Mouse (Mus musculus): ENCODE measurements at regions not wholly inside any gene's neighbourhood (a gene's known extent, or its start where the extent isn't known, plus 50 kb on each side); places are given as distances from the start of the nearest gene placed in this dataset.

DNA sequence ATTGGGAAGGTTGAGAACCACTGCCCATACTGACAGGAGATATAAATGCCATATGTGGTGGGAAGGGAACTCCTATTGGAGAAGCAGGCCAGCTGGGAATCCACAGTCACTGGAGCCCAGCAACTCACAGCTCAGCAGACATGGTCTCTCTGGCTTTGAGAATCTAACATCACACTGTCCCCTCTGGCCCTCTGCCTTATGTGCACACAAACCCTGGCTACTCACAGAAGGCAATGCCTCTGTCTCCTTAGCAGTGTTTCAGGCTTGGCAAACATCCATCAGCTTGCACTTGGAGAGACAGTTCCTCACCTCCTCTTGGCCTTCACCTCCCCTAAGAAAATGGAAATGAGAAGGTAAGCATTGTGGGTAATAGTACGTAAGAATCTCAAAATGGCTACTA, 188.2 kb upstream of the Mgmt start:
- Histone ChIP-seq H3K9me3 (no peaks in the 10 kb centered on the region), H3K27me3 (replicated peaks) (no peaks in the 10 kb centered on the region), H3K27ac (no peak overlapping the region), H3K36me3 (replicated peaks) (no peaks in the 10 kb centered on the region), H3K4me1 (no peaks in the 10 kb centered on the region), H3K4me2 (no peak overlapping the region), H3K4me3 (no peak overlapping the region), H3K9ac (no peak overlapping the region)
- ATAC-seq (replicated peaks): no peak
- WGBS: 88% methylated on average over 1 of the region's 1 CpGs

DNA sequence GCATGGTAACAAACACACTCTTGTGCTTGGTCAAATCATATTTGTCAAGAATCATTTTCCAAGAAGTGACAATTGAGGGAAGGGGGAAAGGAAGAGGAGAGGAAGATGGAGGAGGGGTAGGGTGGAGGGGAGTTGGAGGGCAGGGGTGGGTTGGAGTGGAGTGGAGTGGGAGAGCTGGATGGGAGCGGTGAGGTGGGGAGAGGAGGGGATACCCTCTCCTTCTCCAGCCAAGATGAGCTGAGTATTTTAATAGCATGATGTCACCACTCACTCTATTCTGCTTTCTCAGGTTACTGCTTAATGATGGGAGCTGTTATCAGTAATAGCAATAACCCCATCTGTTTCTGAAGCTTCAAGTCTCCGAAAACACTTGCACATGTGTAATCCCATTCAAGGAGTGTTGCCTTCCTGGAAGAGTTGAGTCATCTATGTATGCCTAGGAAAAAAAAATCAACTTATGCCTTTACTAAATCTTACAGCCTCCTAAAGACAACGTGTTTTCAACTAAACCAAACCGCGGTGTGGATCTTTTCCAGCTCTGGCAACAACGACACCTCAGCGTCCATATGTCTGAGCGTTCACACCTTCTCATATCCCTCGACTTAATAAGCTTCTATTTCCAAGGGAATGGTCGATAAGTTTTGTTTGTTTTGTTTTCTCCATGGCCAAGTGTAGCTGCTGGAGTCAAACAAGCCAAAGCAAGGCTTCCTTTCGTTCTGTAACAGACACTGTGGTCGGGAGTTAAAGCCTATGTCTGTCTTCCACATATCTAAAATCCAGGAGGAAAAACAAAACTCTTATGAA, 187.0 kb upstream of the Mgmt start:
- no peak overlapping the region for H3K9ac ChIP-seq
- no peak for ATAC-seq (replicated peaks)
- no peaks in the 10 kb centered on the region for H3K9me3 ChIP-seq
- H3K4me1 ChIP-seq: no peaks in the 10 kb centered on the region
- no peaks in the 10 kb centered on the region for H3K36me3 ChIP-seq (replicated peaks)
- H3K27me3 ChIP-seq (replicated peaks): no peaks in the 10 kb centered on the region
- H3K27ac ChIP-seq: no peak overlapping the region
- no peak overlapping the region for H3K4me3 ChIP-seq
- H3K4me2 ChIP-seq: no peak overlapping the region
- WGBS: 82% methylated on average over 12 of the region's 12 CpGs

DNA sequence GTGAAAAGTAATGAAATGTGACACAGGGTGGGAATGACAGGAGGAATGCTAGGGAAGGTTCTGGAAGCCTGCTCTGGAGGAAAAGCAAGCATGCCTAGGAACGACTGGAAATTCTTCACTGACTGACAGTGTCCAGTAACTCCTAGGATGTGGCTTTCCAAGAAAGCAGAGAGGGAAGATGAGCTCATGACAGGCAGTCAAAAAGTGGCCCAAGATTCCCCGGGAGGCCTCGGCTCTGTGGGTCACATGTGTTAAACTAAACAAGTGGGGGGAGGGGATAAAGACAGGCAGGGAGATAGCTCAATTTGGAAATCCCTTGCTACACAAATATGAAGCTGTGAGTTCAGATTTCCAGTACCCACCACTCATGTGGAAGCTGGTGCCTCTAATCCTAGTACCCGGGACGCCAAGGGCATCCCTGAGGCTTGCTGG, 186.4 kb upstream of the Mgmt start:
- no peak overlapping the region for H3K27ac ChIP-seq
- no peaks in the 10 kb centered on the region for H3K27me3 ChIP-seq (replicated peaks)
- H3K36me3 ChIP-seq (replicated peaks): no peaks in the 10 kb centered on the region
- H3K4me3 ChIP-seq: no peak overlapping the region
- H3K9ac ChIP-seq: no peak overlapping the region
- 54% methylated on average over 5 of the region's 5 CpGs for WGBS
- ATAC-seq (replicated peaks): no peak
- no peaks in the 10 kb centered on the region for H3K9me3 ChIP-seq
- H3K4me2 ChIP-seq: no peak overlapping the region
- H3K4me1 ChIP-seq: no peaks in the 10 kb centered on the region

- ATAC-seq (replicated peaks): no peak
- H3K4me3 ChIP-seq: no peak overlapping the region
- H3K4me1 ChIP-seq: no peaks in the 10 kb centered on the region
- H3K9ac ChIP-seq: no peak overlapping the region
- H3K4me2 ChIP-seq: no peak overlapping the region
- 83% methylated on average over 3 of the region's 3 CpGs for WGBS
- H3K36me3 ChIP-seq (replicated peaks): no peaks in the 10 kb centered on the region
- H3K9me3 ChIP-seq: no peaks in the 10 kb centered on the region
- no peak overlapping the region for H3K27ac ChIP-seq
- H3K27me3 ChIP-seq (replicated peaks): no peaks in the 10 kb centered on the region
Observed at GRCm38 (mm10) chr7:136710653-136711052, 183.8 kb upstream of the Mgmt start.

DNA sequence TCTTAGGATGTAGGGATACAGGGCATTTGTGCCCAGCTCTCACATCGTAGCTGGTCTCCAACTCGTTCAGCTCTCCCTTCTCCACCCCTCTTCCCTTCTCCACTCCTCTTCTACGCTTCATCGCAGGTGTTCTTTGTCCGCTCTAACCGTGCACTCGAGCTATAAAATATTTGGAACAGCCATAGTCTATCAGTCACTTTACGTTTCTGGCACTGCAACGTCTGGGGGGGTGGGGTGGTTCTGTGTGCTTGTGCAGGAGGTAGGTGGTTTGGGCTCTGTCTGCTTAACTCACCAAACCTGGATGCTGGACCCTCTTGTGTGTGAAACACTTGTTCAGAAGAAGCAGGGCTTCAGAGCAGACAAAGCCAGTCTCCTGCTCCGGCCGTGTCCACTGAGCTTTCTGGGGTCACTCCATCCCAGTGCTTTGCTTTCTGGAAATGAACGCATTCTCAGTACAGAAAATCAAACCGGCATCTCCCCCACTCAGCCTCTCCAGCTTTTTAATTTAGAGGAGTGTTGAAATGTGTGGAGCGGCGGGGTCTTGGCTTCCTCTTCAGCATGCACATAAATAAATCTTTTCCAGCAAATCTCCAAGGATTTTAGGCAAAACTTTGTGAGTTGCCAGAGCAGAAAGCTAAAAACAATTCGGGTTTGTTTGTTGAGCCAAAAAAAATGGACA, 181.3 kb upstream of the Mgmt start:
- WGBS: 77% methylated on average over 16 of the region's 16 CpGs

GRCm38 (mm10) chr7:136727628-136728402, 166.6 kb upstream of the Mgmt start:
- Histone ChIP-seq H3K9me3 (no peaks in the 10 kb centered on the region), H3K4me1 (no peaks in the 10 kb centered on the region), H3K36me3 (replicated peaks) (no peaks in the 10 kb centered on the region), H3K4me3 (no peak overlapping the region), H3K9ac (no peak overlapping the region), H3K4me2 (no peak overlapping the region), H3K27me3 (replicated peaks) (no peaks in the 10 kb centered on the region), H3K27ac (no peak overlapping the region)
- no peak for ATAC-seq (replicated peaks)
- WGBS: 79% methylated on average over 1 of the region's 1 CpGs

More for the DNA sequence above, 181.3 kb upstream of the Mgmt start:
- ATAC-seq (replicated peaks): no peak
- no peaks in the 10 kb centered on the region for H3K9me3 ChIP-seq
- H3K9ac ChIP-seq: no peak overlapping the region
- H3K4me1 ChIP-seq: no peaks in the 10 kb centered on the region
- no peak overlapping the region for H3K4me2 ChIP-seq
- H3K27me3 ChIP-seq (replicated peaks): no peaks in the 10 kb centered on the region
- H3K4me3 ChIP-seq: no peak overlapping the region
- H3K27ac ChIP-seq: no peak overlapping the region
- no peaks in the 10 kb centered on the region for H3K36me3 ChIP-seq (replicated peaks)

DNA sequence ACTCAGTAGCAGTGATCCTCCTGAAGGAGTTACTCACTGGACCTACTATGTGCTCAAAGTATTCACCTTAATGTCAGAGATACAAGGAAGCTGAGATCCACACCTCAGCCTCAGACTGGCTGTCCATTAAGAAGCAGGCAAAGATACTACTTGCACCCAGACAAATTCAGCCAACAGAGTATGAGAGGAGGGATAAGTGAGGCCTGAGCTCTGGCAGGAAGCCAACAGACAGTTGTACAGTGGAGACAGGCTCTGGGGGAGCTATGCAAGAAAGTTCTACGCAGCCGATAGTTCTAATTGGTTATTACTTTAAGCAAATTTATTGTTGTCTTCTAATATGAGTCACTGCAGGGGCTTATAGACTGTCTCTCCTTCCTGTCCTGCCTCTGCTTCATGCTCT, 152.2 kb upstream of the Mgmt start:
- no peak overlapping the region for H3K4me3 ChIP-seq
- H3K27ac ChIP-seq: no peak overlapping the region
- ATAC-seq (replicated peaks): no peak
- no peaks in the 10 kb centered on the region for H3K36me3 ChIP-seq (replicated peaks)
- WGBS: 93% methylated on average over 2 of the region's 2 CpGs
- H3K4me2 ChIP-seq: no peak overlapping the region
- no peaks in the 10 kb centered on the region for H3K9me3 ChIP-seq
- H3K9ac ChIP-seq: no peak overlapping the region
- H3K4me1 ChIP-seq: no peaks in the 10 kb centered on the region
- H3K27me3 ChIP-seq (replicated peaks): 0 out of 2 replicates have a peak, but pooled peaks cover 3% of the 10 kb centered on the region

DNA sequence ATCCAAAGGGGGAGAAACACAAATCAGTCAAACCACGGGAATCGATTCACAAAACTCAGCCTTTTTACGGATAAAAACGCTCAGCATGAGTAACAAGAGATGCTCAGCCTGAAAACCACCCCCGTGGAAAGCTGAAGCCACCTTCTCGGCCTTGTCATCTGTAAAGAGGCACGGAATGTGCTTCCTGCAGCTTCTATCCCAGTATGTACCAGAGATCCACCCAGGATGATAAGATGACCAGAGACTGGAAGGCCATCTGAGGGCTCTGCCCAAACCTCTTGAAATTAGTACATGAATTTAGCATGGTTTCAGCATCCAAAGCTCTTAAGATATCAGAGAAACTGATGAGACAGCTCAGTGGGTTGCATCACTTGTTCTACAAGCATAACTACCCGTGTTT, 149.0 kb upstream of the Mgmt start:
- H3K4me2 ChIP-seq: no peak overlapping the region
- no peak for ATAC-seq (replicated peaks)
- no peaks in the 10 kb centered on the region for H3K4me1 ChIP-seq
- H3K4me3 ChIP-seq: no peak overlapping the region
- no peaks in the 10 kb centered on the region for H3K9me3 ChIP-seq
- H3K36me3 ChIP-seq (replicated peaks): no peaks in the 10 kb centered on the region
- no peak overlapping the region for H3K27ac ChIP-seq
- WGBS: 84% methylated on average over 8 of the region's 8 CpGs
- H3K27me3 ChIP-seq (replicated peaks): 0 out of 2 replicates have a peak, but pooled peaks cover 3% of the 10 kb centered on the region
- H3K9ac ChIP-seq: no peak overlapping the region

GRCm38 (mm10) chr7:136751477-136751876, 142.9 kb upstream of the Mgmt start:
- H3K4me1 ChIP-seq: no peaks in the 10 kb centered on the region
- no peak overlapping the region for H3K9ac ChIP-seq
- ATAC-seq (replicated peaks): no peak
- H3K9me3 ChIP-seq: no peaks in the 10 kb centered on the region
- no peak overlapping the region for H3K27ac ChIP-seq
- 93% methylated on average over 4 of the region's 4 CpGs for WGBS
- no peaks in the 10 kb centered on the region for H3K27me3 ChIP-seq (replicated peaks)
- no peaks in the 10 kb centered on the region for H3K36me3 ChIP-seq (replicated peaks)
- no peak overlapping the region for H3K4me2 ChIP-seq
- H3K4me3 ChIP-seq: no peak overlapping the region

- Histone ChIP-seq H3K4me2 (no peak overlapping the region), H3K9ac (no peak overlapping the region), H3K4me3 (no peak overlapping the region), H3K27me3 (replicated peaks) (no peaks in the 10 kb centered on the region), H3K36me3 (replicated peaks) (no peaks in the 10 kb centered on the region), H3K4me1 (no peaks in the 10 kb centered on the region; the same call in 1 of the 2 replicates), H3K27ac (no peak overlapping the region), H3K9me3 (no peaks in the 10 kb centered on the region)
- ATAC-seq (replicated peaks): no peak
- 66% methylated on average over 6 of the region's 6 CpGs for WGBS
Observed at GRCm38 (mm10) chr7:136754821-136755220, 139.6 kb upstream of the Mgmt start.

GRCm38 (mm10) chr7:136765026-136765425, 129.4 kb upstream of the Mgmt start:
- Histone ChIP-seq H3K27ac (no peak overlapping the region), H3K27me3 (replicated peaks) (no peaks in the 10 kb centered on the region), H3K4me2 (no peak overlapping the region), H3K4me3 (no peak overlapping the region), H3K4me1 (no peaks in the 10 kb centered on the region), H3K9ac (no peak overlapping the region), H3K9me3 (no peaks in the 10 kb centered on the region), H3K36me3 (replicated peaks) (no peaks in the 10 kb centered on the region)
- WGBS: 50% methylated on average over 7 of the region's 7 CpGs
- no peak for ATAC-seq (replicated peaks)

DNA sequence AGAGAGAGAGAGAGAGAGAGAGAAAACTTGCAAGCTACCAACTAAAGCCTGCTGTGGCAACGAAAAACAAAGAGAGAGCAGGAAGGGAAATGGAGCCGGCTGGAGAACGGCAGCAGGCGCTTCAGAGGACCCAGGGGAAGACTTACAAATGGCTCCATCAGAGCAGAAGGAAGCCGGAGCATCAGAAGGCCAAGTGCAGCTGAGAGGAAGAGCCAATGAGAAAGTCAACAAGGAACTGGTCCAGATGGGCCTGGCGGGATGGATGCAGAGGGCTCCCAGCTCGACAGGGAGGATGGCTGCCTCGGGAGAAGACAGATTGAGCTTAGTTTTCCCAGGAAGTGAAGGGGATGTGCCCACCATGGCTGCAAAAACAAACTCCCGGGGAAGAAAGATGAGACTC, 127.2 kb upstream of the Mgmt start:
- Histone ChIP-seq H3K9ac (no peak overlapping the region), H3K36me3 (replicated peaks) (no peaks in the 10 kb centered on the region), H3K4me1 (no peaks in the 10 kb centered on the region), H3K4me2 (no peak overlapping the region), H3K9me3 (no peaks in the 10 kb centered on the region), H3K27ac (no peak overlapping the region), H3K4me3 (no peak overlapping the region), H3K27me3 (replicated peaks) (no peaks in the 10 kb centered on the region)
- ATAC-seq (replicated peaks): no peak
- 53% methylated on average over 9 of the region's 9 CpGs for WGBS
